Mouse (Mus musculus): ENCODE measurements around the gene Fbxw8.

Gene Fbxw8

DNA sequence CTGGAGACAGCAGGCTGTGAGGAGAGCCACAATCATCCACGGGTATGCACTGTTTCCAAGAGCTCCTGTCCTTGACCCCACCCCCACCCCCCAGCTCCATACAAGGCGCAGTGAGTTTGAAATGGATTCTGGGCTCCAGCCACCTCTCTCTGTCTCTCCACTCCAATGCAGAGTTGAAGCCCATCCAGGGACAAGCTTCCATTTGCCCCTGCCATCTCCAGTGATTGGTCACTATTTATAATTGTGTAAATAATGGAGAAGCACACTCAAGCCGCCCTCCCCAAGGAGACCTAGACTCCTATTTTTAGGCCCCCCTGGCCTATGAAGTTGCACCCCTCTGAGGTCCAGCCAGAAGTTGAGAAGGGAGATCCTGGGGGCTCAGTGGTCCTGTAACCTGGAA lies 132.2 kb downstream of the Fbxw8 start:
- in situ Hi-C loops (cut with MboI) = no loop called here

DNA sequence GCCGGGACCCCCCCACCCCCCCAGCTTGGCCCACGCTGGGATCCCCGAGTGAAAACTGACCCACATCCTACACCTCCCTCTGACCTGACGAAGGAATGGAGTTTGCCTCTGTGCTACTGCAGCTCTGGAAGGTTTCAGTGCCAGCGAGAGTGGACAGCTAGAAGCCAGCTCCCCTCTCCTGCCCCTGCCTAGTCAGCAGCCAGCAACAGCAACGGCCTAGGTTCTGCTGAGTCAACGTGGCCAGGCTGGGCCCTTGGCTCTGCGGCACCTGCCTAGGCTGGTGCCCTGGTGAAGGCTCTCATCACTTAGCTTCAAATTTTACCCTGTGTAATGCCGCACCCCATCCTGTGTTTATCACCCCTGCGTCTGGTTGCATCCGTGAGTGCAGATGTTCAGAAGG lies 135.4 kb downstream of the Fbxw8 start:
- in situ Hi-C loops (cut with MboI) = no loop called here

DNA sequence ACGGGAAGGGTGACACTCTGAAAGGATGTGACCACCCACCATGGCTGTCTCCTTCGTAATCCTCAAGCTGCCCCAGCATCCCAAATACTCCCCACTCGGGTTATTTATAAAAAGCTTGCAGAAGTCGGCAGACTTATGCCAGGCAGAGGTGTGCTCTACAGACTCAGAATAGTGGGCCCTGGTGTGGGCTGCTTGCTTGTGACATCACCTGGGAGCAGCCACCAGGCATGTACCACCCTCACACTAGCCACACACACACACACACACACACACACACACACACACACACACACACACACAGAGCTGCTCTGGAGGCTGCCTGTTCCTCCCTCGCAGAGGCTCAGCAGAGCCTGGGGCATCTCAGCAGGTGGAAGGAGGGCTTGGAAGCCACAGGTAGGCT lies 137.7 kb downstream of the Fbxw8 start:
- in situ Hi-C loops (cut with MboI) = no loop called here

DNA sequence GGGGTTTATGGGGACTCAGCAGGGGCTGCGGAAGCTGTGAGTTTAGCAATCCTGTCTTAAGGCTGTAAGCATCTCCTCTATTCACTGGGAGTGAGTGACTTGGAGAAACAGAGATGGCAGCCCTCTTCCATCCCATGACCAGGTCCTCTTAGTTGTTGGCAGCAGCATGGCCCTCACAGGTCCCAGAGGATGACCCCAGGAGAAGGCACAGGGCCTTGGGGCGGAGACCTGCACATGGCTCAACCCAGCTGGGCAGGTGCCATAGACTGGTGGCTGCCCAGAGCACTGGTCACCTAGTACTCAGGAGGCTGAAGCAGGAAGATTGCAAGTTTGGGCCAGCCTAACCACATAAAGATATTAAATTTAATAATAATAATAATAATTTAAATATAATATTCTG lies 139.6 kb downstream of the Fbxw8 start:
- in situ Hi-C loops (cut with MboI) = no loop called here

DNA sequence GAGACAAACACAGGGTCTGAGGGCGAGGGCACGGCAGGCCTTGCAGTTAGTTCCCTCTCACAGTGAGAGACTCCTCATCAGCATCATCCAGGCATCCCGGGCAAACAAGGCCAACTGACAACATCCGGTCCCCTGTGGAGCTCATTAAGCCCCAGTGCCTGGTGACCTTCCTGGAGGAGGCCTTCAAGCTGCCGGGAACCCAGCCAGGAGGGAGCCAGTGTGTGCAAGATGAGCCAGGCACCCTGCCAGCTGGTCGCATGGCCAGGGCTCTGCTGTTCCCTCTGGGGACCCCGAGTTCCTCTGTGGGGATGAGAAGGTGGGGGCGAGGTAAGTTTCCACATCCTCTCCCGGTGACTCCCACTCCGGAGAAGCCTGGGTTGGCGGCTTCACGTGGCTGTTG lies 140.2 kb downstream of the Fbxw8 start:
- in situ Hi-C loops (cut with MboI) = no loop called here
